In the genomic region with DNA sequence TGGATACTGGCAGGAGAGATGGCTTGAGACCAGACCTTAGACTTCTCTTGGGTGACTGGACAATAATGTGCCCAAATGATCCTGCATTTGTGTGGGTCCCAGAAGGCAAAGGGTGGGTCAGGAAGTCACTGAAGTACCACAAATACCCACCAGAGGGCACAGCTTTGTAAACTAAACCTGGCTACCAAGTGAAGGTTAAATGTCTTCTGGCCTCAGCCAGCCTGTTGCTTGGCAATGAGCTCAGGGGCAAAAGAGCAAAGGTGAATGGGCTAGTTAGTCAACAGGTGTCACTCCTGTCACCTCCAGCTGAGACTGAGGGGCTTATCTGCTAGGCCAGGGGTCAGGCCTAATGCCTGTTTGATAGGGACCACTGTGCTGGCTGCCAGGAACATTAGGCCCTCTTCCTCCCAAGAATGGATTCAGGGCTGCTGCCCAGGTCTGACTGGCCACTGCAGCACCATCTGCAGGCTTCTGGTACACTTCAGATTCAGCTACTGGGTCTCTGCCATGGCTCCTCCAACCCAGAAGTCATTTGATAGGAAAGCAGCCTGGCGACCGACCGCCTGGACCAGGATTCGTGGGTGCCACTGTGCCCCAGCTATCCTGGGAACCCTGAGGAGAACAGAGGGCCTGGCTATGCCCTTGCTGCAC, we compare ENCODE assay signal across 8 mouse cellular contexts.
DNase-seq lines count a peak whose midpoint lies in the region; ATAC-seq and TF ChIP-seq lines count a peak whose summit lies in the region.

No protein-coding gene starts in this region.

- H3K27ac ChIP-seq in liver, embryonic 12.5 days: no peak overlapping the region
- no peak overlapping the region for H3K27ac ChIP-seq in liver, postnatal 0 days (ENCODE audit: low read depth)

- H3K4me1 ChIP-seq in liver, embryonic 12.5 days: 0 out of 2 replicates have a peak, but pooled peaks cover 9% of the 10 kb centered on the region
- H3K4me1 ChIP-seq in liver, postnatal 0 days (ENCODE audit: insufficient read depth): peaks cover 8% of the 10 kb centered on the region; the same call in 1 of the 2 replicates

- no peak overlapping the region for H3K4me2 ChIP-seq in liver, embryonic 12.5 days
- no peak overlapping the region for H3K4me2 ChIP-seq in liver, postnatal 0 days (ENCODE audit: low read depth, low read length)

- DNase-seq in liver (peak; percentile 31), Patski (ENCODE audit: low read depth, low spot score) (no peak)
- DNase-seq in cerebellum, postnatal 14 days: peak; percentile 78 to 84
- peak; percentile 64 to 81 for DNase-seq in heart, postnatal 10 days
- DNase-seq in liver, postnatal 0 days: peak; percentile 59
- DNase-seq in thymus, postnatal 14 days: peak; percentile 43
- DNase-seq in left cerebral cortex, adult 18-20 months (ENCODE audit: low spot score in 2 of 2): no peak

- no peaks in the 10 kb centered on the region; the same call in none of the 2 replicates for H3K27me3 ChIP-seq in liver, embryonic 12.5 days (replicated peaks)
- H3K27me3 ChIP-seq in Patski: no peaks in the 10 kb centered on the region
- no peaks in the 10 kb centered on the region for H3K27me3 ChIP-seq in liver, postnatal 0 days (ENCODE audit: insufficient read depth, low read length)

- H3K9me3 ChIP-seq in liver, embryonic 12.5 days (replicated peaks): no peaks in the 10 kb centered on the region
- H3K9me3 ChIP-seq in liver, postnatal 0 days (ENCODE audit: low read length): no peaks in the 10 kb centered on the region

- CTCF ChIA-PET in Patski (lab: Charles Lee): interaction anchor here (0.7 to 3.6 kb wide), 7 partner anchors 16 to 150 kb away, joined by 3 to 14 read pairs (median 5); no protein-coding TSS in a partner anchor

- 86% methylated on average over 4 of the region's 4 CpGs for WGBS in liver, embryonic 12.5 days (ENCODE audit: insufficient replicate concordance)
- 74% methylated on average over 4 of the region's 4 CpGs for WGBS in liver, postnatal 0 days (ENCODE audit: insufficient replicate concordance)

- POLR2A ChIA-PET in Patski (lab: Charles Lee): no interaction called here

- no peak overlapping the region for H3K4me3 ChIP-seq in liver, embryonic 12.5 days
- no peak overlapping the region for H3K4me3 ChIP-seq in liver, postnatal 0 days (ENCODE audit: low read depth, low read length)

- TF ChIP-seq CTCF in Patski (IDR thresholded peaks at IDR 0.05): peak; percentile 80
- TF ChIP-seq CTCF in liver, postnatal 0 days (IDR thresholded peaks at IDR 0.05; ENCODE audit: low read depth): peak; percentile 70

- in situ Hi-C loops in Patski (cut with MboI; ENCODE audit: low pct_unique_long_range_greater_than_20kb): loop anchor here (5.0 kb wide), 2 partner anchors 84 to 134 kb away; no protein-coding TSS in a partner anchor

- intact Hi-C loops in heart, postnatal 10 days (cut with DNase I): loop anchor here (2.0 to 5.0 kb wide), 3 partner anchors 69 to 148 kb away; partner anchors contain the start of gene Sfxn5

- no peak for TF ChIP-seq EP300 in liver, postnatal 0 days (IDR thresholded peaks at IDR 0.05; ENCODE audit: low read depth)

- no peak; the same call in 1 of the 2 replicates for ATAC-seq in liver, embryonic 12.5 days
- ATAC-seq in Patski: no peak
- ATAC-seq in liver, postnatal 0 days: peak; percentile 83

- H3K9ac ChIP-seq in liver, embryonic 12.5 days: no peak overlapping the region
- no peak overlapping the region for H3K9ac ChIP-seq in liver, postnatal 0 days (replicated peaks)

- H3K36me3 ChIP-seq in liver, embryonic 12.5 days: no peaks in the 10 kb centered on the region
- no peaks in the 10 kb centered on the region for H3K36me3 ChIP-seq in liver, postnatal 0 days (replicated peaks; ENCODE audit: insufficient read depth, low read length)

Comparison
In these comparisons a context has a peak if more than half of its experiments do, and no peak if none do; other contexts are left out.
1. DNase-seq: peak in liver (single experiment), cerebellum, postnatal 14 days (2 of 2), heart, postnatal 10 days (2 of 2), liver, postnatal 0 days (single experiment) and thymus, postnatal 14 days (single experiment); none in Patski (single experiment) and left cerebral cortex, adult 18-20 months (0 of 2).